Comparison of ENCODE assay signal across 9 mouse cellular contexts in the genomic region with DNA sequence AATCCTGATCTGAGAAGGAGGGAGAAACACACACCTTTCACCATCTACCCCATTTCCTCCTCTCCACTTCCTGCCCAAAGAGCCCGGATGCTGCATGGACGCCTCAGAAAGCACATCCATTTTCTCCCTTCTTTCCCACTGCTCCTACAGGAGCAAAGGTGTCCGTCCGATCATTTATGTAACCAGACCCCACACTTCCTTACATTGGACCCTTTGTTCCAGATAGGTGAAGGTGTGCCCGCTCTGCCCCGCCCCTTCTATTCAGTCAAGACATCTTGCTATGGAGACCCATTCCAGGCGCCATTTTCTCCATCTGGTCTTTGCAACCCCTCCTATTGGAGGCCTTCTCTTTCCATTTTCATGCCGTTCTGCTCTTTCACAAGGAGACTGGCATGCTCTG. TPM values are rescaled to one million over a fixed set of nuclear protein-coding genes. Genes with fewer than 3 reads are reported as not detected.
DNase-seq lines count a peak whose midpoint lies in the region; ATAC-seq and TF ChIP-seq lines count a peak whose summit lies in the region.
"Had no signal": no experiment of that assay in that cellular context is flagged by ENCODE, and none has a peak within 500 bp of the region (broad histone marks: within the 10 kb centered on the region; RNA-seq: fewer than 3 reads in every experiment).

No protein-coding gene starts in this region.

- H3K9ac ChIP-seq in heart, embryonic 16.5 days (ENCODE audit: low read length), result peak overlapping the region; percentile 81
- H3K9ac ChIP-seq in heart, adult 2 months (ENCODE audit: low read depth, low read length), result no peak overlapping the region
- H3K9ac ChIP-seq in hindbrain, postnatal 0 days (replicated peaks; ENCODE audit: low read length), result peak overlapping the region; percentile 70

- no peak for TF ChIP-seq EP300 in heart, adult 2 months (IDR thresholded peaks at IDR 0.05; ENCODE audit: insufficient read depth, low read depth, low read length)

- WGBS in heart, embryonic 16.5 days, result 50% methylated on average over 8 of the region's 8 CpGs
- WGBS in heart, adult 2 months, result 57% methylated on average over 8 of the region's 8 CpGs
- WGBS in hindbrain, postnatal 0 days, result 49% methylated on average over 8 of the region's 8 CpGs

- peak overlapping the region; percentile 61 for H3K4me2 ChIP-seq in heart, embryonic 16.5 days (ENCODE audit: low read depth, low read length)
- peak overlapping the region; percentile 67 for H3K4me2 ChIP-seq in hindbrain, postnatal 0 days (ENCODE audit: low read depth, low read length)

- no peak for ATAC-seq in heart, embryonic 16.5 days (replicated peaks; ENCODE audit: extremely low read depth, insufficient read depth, low FRiP score)
- no peak for ATAC-seq in hindbrain, postnatal 0 days

- 0 out of 2 replicates have a peak, but pooled peaks cover 2% of the 10 kb centered on the region for H3K36me3 ChIP-seq in heart, embryonic 16.5 days (ENCODE audit: control insufficient read depth, insufficient read depth)
- H3K36me3 ChIP-seq in heart, adult 2 months (ENCODE audit: control insufficient read depth, insufficient read depth, low read length), result no peaks in the 10 kb centered on the region
- no peaks in the 10 kb centered on the region for H3K36me3 ChIP-seq in hindbrain, postnatal 0 days (ENCODE audit: insufficient read depth, low read length)

- intact Hi-C loops in heart, adult 2 months (cut with DNase I), result no loop called here
- intact Hi-C loops in gastrocnemius, postnatal 36 days (cut with DNase I), result no loop called here

- peak overlapping the region; percentile 83 for H3K27ac ChIP-seq in heart, embryonic 16.5 days (ENCODE audit: low read length)
- no peak overlapping the region for H3K27ac ChIP-seq in heart, adult 2 months
- peak overlapping the region; percentile 85 for H3K27ac ChIP-seq in hindbrain, postnatal 0 days

- no peak for TF ChIP-seq POLR2A in heart, adult 2 months (IDR thresholded peaks at IDR 0.05; ENCODE audit: insufficient read depth, low read depth, low read length)

- H3K4me1 ChIP-seq in heart, embryonic 16.5 days (ENCODE audit: control insufficient read depth, insufficient read depth, low read length), result peaks cover 25% of the 10 kb centered on the region
- H3K4me1 ChIP-seq in heart, adult 2 months (ENCODE audit: control insufficient read depth, insufficient read depth, low read length), result no peaks in the 10 kb centered on the region
- no peaks in the 10 kb centered on the region for H3K4me1 ChIP-seq in hindbrain, postnatal 0 days (ENCODE audit: insufficient read depth, low read length)

- H3K9me3 ChIP-seq in heart, embryonic 16.5 days (replicated peaks; ENCODE audit: control insufficient read depth, low read length), result peaks cover 45% of the 10 kb centered on the region
- H3K9me3 ChIP-seq in hindbrain, postnatal 0 days (ENCODE audit: low read length), result no peaks in the 10 kb centered on the region

- no peak for DNase-seq in heart, adult 2 months
- peak; percentile 43 for DNase-seq in adipocyte (ENCODE audit: low spot score)
- DNase-seq in hindbrain, postnatal 0 days (ENCODE audit: low spot score), result peak; percentile 61
- DNase-seq in neural tube, embryonic 10.5 days (ENCODE audit: extremely low spot score, low spot score), result peak; percentile 60
- DNase-seq in gastrocnemius, postnatal 36 days, result no peak
- DNase-seq in spleen, postnatal 10 days (ENCODE audit: low spot score in 2 of 2), result no peak
- DNase-seq in cerebellum, adult 9-10 months, result no peak

- no peaks in the 10 kb centered on the region for H3K79me2 ChIP-seq in heart, adult 2 months (replicated peaks; ENCODE audit: control insufficient read depth, insufficient read depth, low read length)

- peaks cover 12% of the 10 kb centered on the region for H3K27me3 ChIP-seq in heart, embryonic 16.5 days (ENCODE audit: control insufficient read depth, insufficient read depth, low read length)
- peaks cover 2% of the 10 kb centered on the region for H3K27me3 ChIP-seq in heart, adult 2 months (ENCODE audit: control insufficient read depth, insufficient read depth, low read length)
- peaks cover 11% of the 10 kb centered on the region for H3K27me3 ChIP-seq in hindbrain, postnatal 0 days (ENCODE audit: insufficient read depth, low read length)

- H3K4me3 ChIP-seq in heart, embryonic 16.5 days (ENCODE audit: low read length), result peak overlapping the region; percentile 73
- H3K4me3 ChIP-seq in heart, adult 2 months, result no peak overlapping the region
- H3K4me3 ChIP-seq in hindbrain, postnatal 0 days (ENCODE audit: low read length), result peak overlapping the region; percentile 53

- TF ChIP-seq CTCF in heart, adult 2 months (IDR thresholded peaks at IDR 0.05), result no peak
- TF ChIP-seq CTCF in hindbrain, postnatal 0 days (IDR thresholded peaks at IDR 0.05; ENCODE audit: low read depth), result no peak

RNA-seq across cellular contexts. Expression of a gene that starts 10.3 kb away (rescaled TPM):
- 1,284 and 1,464 TPM in 2 replicates for polyA plus RNA-seq in heart, embryonic 16.5 days (2015; fragmentation: Nextera tagmentation; extraction: Ambion mirVana)
- total RNA-seq in heart, adult 2 months (2021), result 1,000 to 10,000 TPM; 1,140 to 1,235 TPM
- polyA plus RNA-seq in heart, adult 2 months (2012; rRNA removed), result 1,079 and 1,189 TPM in 2 replicates
- total RNA-seq in hindbrain, postnatal 0 days (2014; rRNA removed), result 1,738 and 1,782 TPM in 2 replicates
- 1,873 and 1,902 TPM in 2 replicates for polyA plus RNA-seq in hindbrain, postnatal 0 days (2015; fragmentation: Nextera tagmentation; extraction: Ambion mirVana)
- 1,000 to 10,000 TPM; 1,262 to 1,407 TPM for total RNA-seq in gastrocnemius, postnatal 36 days (2021)

RNA-seq across cellular contexts. Expression of a gene that starts 52.1 kb away (rescaled TPM):
- polyA plus RNA-seq in heart, embryonic 16.5 days (2015; fragmentation: Nextera tagmentation; extraction: Ambion mirVana), result 33.4 and 41.6 TPM in 2 replicates
- total RNA-seq in heart, adult 2 months (2021), result 1 to 10 TPM; 1.6 to 1.8 TPM
- 0.12 TPM in 1 of 2 replicates, not detected in the other for polyA plus RNA-seq in heart, adult 2 months (2012; rRNA removed)
- not detected in 2 replicates for total RNA-seq in hindbrain, postnatal 0 days (2014; rRNA removed)
- polyA plus RNA-seq in hindbrain, postnatal 0 days (2015; fragmentation: Nextera tagmentation; extraction: Ambion mirVana), result 13.4 and 19.4 TPM in 2 replicates
- 1 to 10 TPM; 2.4 to 3.0 TPM for total RNA-seq in gastrocnemius, postnatal 36 days (2021)
- total RNA-seq: liver, adult 2 months had no signal

Comparison
In these comparisons a context has a peak if more than half of its experiments do, and no peak if none do; other contexts are left out.
1. DNase-seq: peak in adipocyte (single experiment), hindbrain, postnatal 0 days (single experiment) and neural tube, embryonic 10.5 days (single experiment); none in heart, adult 2 months (0 of 2), gastrocnemius, postnatal 36 days (0 of 2), spleen, postnatal 10 days (0 of 2) and cerebellum, adult 9-10 months (single experiment).